Mouse (Mus musculus) CH12.LX (cell line): ENCODE measurements around the gene Tll2. TPM values are rescaled to one million over a fixed set of nuclear protein-coding genes. Genes with fewer than 3 reads are reported as not detected.

ENCODE experiments used
- DNase-seq: peaks from one replicate; pipeline ENCODE4 v3.0.0-alpha.2; 2013; ENCODE audit errors: extremely low read depth
- H3K27ac ChIP-seq: 2 replicates; pipeline ENCODE4 v1.5.1; 2012; ENCODE audit warnings: low read depth, mild to moderate bottlenecking, control low read depth, moderate library complexity; ENCODE audit not compliant: insufficient read depth
- H3K27me3 ChIP-seq: replicated peaks from 2 replicates; pipeline ENCODE3; 2012; ENCODE audit warnings: inconsistent platforms
- H3K36me3 ChIP-seq, 2 experiments: replicated peaks in 1 of 2; 2 replicates each; pipeline versions ENCODE3 to v1.6.1; 2012; ENCODE audit warnings: inconsistent platforms in 1 of 2, low read length in 1 of 2, mild to moderate bottlenecking in 1 of 2, mixed read lengths in 1 of 2, moderate library complexity in 1 of 2; ENCODE audit not compliant: control insufficient read depth in 1 of 2, insufficient read depth in 1 of 2
- H3K4me1 ChIP-seq, 2 experiments: 2 replicates each; pipeline ENCODE4 v1.6.1; 2012; ENCODE audit warnings: inconsistent platforms in 1 of 2, moderate library complexity in 1 of 2; ENCODE audit not compliant: insufficient read depth in 2 of 2, control insufficient read depth in 1 of 2
- H3K4me2 ChIP-seq: 2 replicates; pipeline ENCODE4 v1.6.1; 2012; ENCODE audit warnings: low read depth, mild to moderate bottlenecking, control low read depth; ENCODE audit not compliant: poor library complexity, insufficient read depth, severe bottlenecking
- H3K4me3 ChIP-seq, 3 experiments: fragments of 150-350 bp in 1 of 3; sonication (generic) in 1 of 3; replicated peaks in 1 of 3; 2 replicates each; pipeline versions ENCODE3 to v1.5.1; 2011 to 2012; ENCODE audit warnings: low read depth in 2 of 3, low read length in 2 of 3, mild to moderate bottlenecking in 2 of 3, moderate library complexity in 2 of 3, control low read depth in 1 of 3, improper control_type of control experiment in 1 of 3, inconsistent platforms in 1 of 3, mixed read lengths in 1 of 3; ENCODE audit not compliant: poor library complexity in 1 of 3
- H3K79me2 ChIP-seq: replicated peaks from 2 replicates; pipeline ENCODE4 v1.6.1; 2012; ENCODE audit warnings: mild to moderate bottlenecking, moderate library complexity; ENCODE audit not compliant: control insufficient read depth, poor library complexity, insufficient read depth, severe bottlenecking; ENCODE audit errors: extremely low read depth
- H3K9ac ChIP-seq: 2 replicates; pipeline ENCODE4 v1.6.1; 2012; ENCODE audit warnings: low read depth, mild to moderate bottlenecking, control low read depth, moderate library complexity; ENCODE audit not compliant: insufficient read depth
- H3K9me3 ChIP-seq: replicated peaks from 2 replicates; pipeline ENCODE3; 2012; ENCODE audit warnings: low read length, inconsistent platforms, mixed read lengths
- CHD2 ChIP-seq: IDR thresholded peaks from 2 replicates; pipeline ENCODE4 v1.6.1; 2011; ENCODE audit warnings: low read length, improper control_type of control experiment
- CTCF ChIP-seq, 2 experiments: IDR thresholded peaks in 1 of 2; conservative IDR thresholded peaks in 1 of 2; 2 replicates each; pipeline ENCODE4 v1.5.1; 2011 to 2012; ENCODE audit warnings: low read depth in 2 of 2, low read length in 2 of 2, improper control_type of control experiment in 1 of 2, inconsistent platforms in 1 of 2, mild to moderate bottlenecking in 1 of 2, moderate library complexity in 1 of 2
- E2F4 ChIP-seq: IDR thresholded peaks from 2 replicates; pipeline ENCODE4 v1.6.1; 2011; ENCODE audit warnings: low read depth, low read length, improper control_type of control experiment; ENCODE audit not compliant: insufficient replicate concordance
- ELF1 ChIP-seq: IDR thresholded peaks from 2 replicates; pipeline ENCODE4 v1.6.1; 2014; ENCODE audit warnings: low read depth, mild to moderate bottlenecking, inconsistent platforms, low read length, improper control_type of control experiment
- EP300 ChIP-seq: IDR thresholded peaks from 2 replicates; pipeline ENCODE4 v1.6.1; 2011; ENCODE audit warnings: low read length, improper control_type of control experiment
- JUND ChIP-seq: conservative IDR thresholded peaks from 2 replicates; pipeline ENCODE4 v1.6.1; 2011; ENCODE audit warnings: low read depth, low read length, improper control_type of control experiment
- MAZ ChIP-seq: IDR thresholded peaks from 2 replicates; pipeline ENCODE4 v1.6.1; 2012; ENCODE audit warnings: low read depth, mild to moderate bottlenecking, inconsistent platforms, low read length, improper control_type of control experiment, moderate library complexity
- MEF2A ChIP-seq: IDR thresholded peaks from 2 replicates; pipeline ENCODE4 v1.6.1; 2014; ENCODE audit warnings: low read depth, mild to moderate bottlenecking, inconsistent platforms, low read length, improper control_type of control experiment, borderline replicate concordance
- MXI1 ChIP-seq: IDR thresholded peaks from 2 replicates; pipeline ENCODE4 v1.6.1; 2011; ENCODE audit warnings: mild to moderate bottlenecking, low read depth, low read length, improper control_type of control experiment
- MYC ChIP-seq: IDR thresholded peaks from 2 replicates; pipeline ENCODE4 v1.6.1; 2011; ENCODE audit warnings: low read depth, mild to moderate bottlenecking, improper control_type of control experiment, low read length
- NELFE ChIP-seq: IDR thresholded peaks from 2 replicates; pipeline ENCODE4 v1.6.1; 2011; ENCODE audit warnings: low read depth, low read length, improper control_type of control experiment
- PAX5 ChIP-seq: IDR thresholded peaks from 2 replicates; pipeline ENCODE4 v1.6.1; 2012; ENCODE audit warnings: low read length, inconsistent platforms, mixed read lengths
- RAD21 ChIP-seq: IDR thresholded peaks from 2 replicates; pipeline ENCODE4 v1.6.1; 2011; ENCODE audit warnings: low read depth, mild to moderate bottlenecking, low read length, improper control_type of control experiment, moderate library complexity
- RCOR1 ChIP-seq: conservative IDR thresholded peaks from 2 replicates; pipeline ENCODE4 v1.6.1; 2012; ENCODE audit warnings: low read depth, mild to moderate bottlenecking, inconsistent platforms, low read length, improper control_type of control experiment
- SMC3 ChIP-seq: IDR thresholded peaks from 2 replicates; pipeline ENCODE4 v1.6.1; 2011; ENCODE audit warnings: low read depth, low read length, improper control_type of control experiment
- TBP ChIP-seq: conservative IDR thresholded peaks from 2 replicates; pipeline ENCODE4 v1.6.1; 2011; ENCODE audit warnings: low read depth, low read length, improper control_type of control experiment
- UBTF ChIP-seq: IDR thresholded peaks from 2 replicates; pipeline ENCODE4 v1.6.1; 2012; ENCODE audit warnings: low read depth, mild to moderate bottlenecking, inconsistent platforms, low read length, improper control_type of control experiment, moderate library complexity
- USF1 ChIP-seq: IDR thresholded peaks from 2 replicates; pipeline ENCODE4 v1.6.1; 2014; ENCODE audit warnings: low read depth, mild to moderate bottlenecking, inconsistent platforms, low read length, improper control_type of control experiment
- USF2 ChIP-seq: conservative IDR thresholded peaks from 2 replicates; pipeline ENCODE4 v1.6.1; 2011; ENCODE audit warnings: low read depth, low read length, improper control_type of control experiment
- ZC3H11A ChIP-seq: IDR thresholded peaks from 2 replicates; pipeline ENCODE4 v1.6.1; 2012; ENCODE audit warnings: low read depth, mild to moderate bottlenecking, inconsistent platforms, low read length, improper control_type of control experiment
- ZKSCAN1 ChIP-seq: IDR thresholded peaks from 2 replicates; pipeline ENCODE4 v1.6.1; 2012; ENCODE audit warnings: low read depth, inconsistent platforms, low read length, improper control_type of control experiment, borderline replicate concordance
- ZMIZ1 ChIP-seq: IDR thresholded peaks from 2 replicates; pipeline ENCODE4 v1.6.1; 2012; ENCODE audit warnings: low read depth, mild to moderate bottlenecking, inconsistent platforms, low read length, improper control_type of control experiment
- ZNF384 ChIP-seq: IDR thresholded peaks from 2 replicates; pipeline ENCODE4 v1.6.1; 2012; ENCODE audit warnings: low read depth, low read length, improper control_type of control experiment, inconsistent platforms
- dilution Hi-C: fragments of 300-500 bp; cut with MboI; formaldehyde crosslinking; loops from 2 replicates; pipeline ENCODE4 v1.14.3; 2020; ENCODE audit warnings: low sequenced_read_pairs; ENCODE audit not compliant: extremely low pct_unique_long_range_greater_than_20kb, extremely low pct_ligation_motif_present
- in situ Hi-C: fragments of 300-500 bp; cut with MboI; formaldehyde crosslinking; loops from 3 replicates; pipeline ENCODE4 v1.14.3; 2019; ENCODE audit warnings: low sequenced_read_pairs, low pct_ligation_motif_present, low pct_unique_long_range_greater_than_20kb, mixed read lengths
- polyA plus RNA-seq: library from polyadenylated mRNA; unstranded; fragments of >175 nt; gene quantifications from 2 replicates; pipeline ENCODE4 v1.2.1, GENCODE M21; 2012; ENCODE audit warnings: low read depth; ENCODE audit not compliant: insufficient read length
- total RNA-seq, 2 experiments: library from RNA; depleted of rRNA; stranded (reverse); fragments of 300-350 nt in 1 of 2; fragments of >200 nt in 1 of 2; gene quantifications; 2 replicates each; pipeline ENCODE4 v1.2.3; 2012 to 2014

Gene Tll2
- total and polyA plus RNA-seq, 3 experiments, result not detected

DNA sequence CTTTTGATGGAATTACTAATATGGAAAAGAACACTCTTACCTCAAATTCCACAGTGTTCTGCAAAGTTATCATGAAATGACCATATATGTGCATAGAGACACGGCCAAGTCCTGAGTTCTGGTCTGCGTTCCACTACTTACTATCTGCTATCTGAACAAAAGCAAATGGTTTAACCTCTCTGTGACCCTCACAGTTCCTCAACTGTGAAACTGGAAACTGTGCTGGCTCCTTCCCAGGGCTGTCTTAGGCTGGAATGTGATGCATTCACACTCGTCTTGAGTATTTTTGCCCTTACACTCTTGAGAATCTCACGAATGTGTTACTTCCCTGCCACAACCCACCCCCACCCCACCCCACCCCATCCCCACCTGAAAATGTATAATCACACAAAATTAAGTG is 42.3 kb upstream of the Tll2 start:
- no peak overlapping the region for H3K4me2 ChIP-seq
- no peaks in the 10 kb centered on the region for H3K27me3 ChIP-seq
- dilution Hi-C loops, result no loop called here
- DNase-seq, result no peak
- H3K9ac ChIP-seq, result no peak overlapping the region
- no peak overlapping the region for H3K4me3 ChIP-seq
- peaks cover 34 to 76% of the 10 kb centered on the region in 2 experiments for H3K36me3 ChIP-seq
- H3K4me1 ChIP-seq, result no peaks in the 10 kb centered on the region
- H3K9me3 ChIP-seq, result no peaks in the 10 kb centered on the region
- in situ Hi-C loops, result no loop called here
- no peak overlapping the region for H3K27ac ChIP-seq
- no peak for TF ChIP-seq USF2
- TF ChIP-seq ZKSCAN1, result no peak
- TF ChIP-seq MEF2A, result no peak
- no peak for TF ChIP-seq TBP
- TF ChIP-seq ZNF384, result no peak
- TF ChIP-seq RAD21, result no peak
- peaks cover 29% of the 10 kb centered on the region for H3K79me2 ChIP-seq

DNA sequence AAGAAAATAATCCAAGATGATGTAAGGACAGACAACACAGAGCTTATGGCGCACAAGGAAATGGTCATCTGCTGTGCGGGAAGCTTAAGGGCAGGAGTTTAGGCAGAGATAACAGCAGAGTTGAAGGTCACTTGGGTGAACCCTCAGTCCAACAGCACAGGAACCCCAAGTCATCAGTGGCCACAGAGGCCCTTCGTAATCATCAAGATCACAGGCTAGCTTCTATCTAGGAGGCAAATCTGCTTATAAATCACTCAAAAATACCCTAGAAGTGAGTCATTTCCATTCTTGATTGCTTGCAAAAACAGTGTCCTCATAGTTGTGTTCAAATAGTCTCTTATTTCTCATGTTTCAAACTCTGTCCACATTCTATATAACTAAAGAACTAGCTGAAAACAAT is 41.6 kb upstream of the Tll2 start:
- dilution Hi-C loops, result no loop called here
- Histone ChIP-seq H3K9ac (no peak overlapping the region), H3K36me3 (peaks cover 36 to 75% of the 10 kb centered on the region in 2 experiments), H3K4me2 (no peak overlapping the region), H3K4me1 (no peaks in the 10 kb centered on the region), H3K4me3 (no peak overlapping the region), H3K9me3 (no peaks in the 10 kb centered on the region), H3K79me2 (peaks cover 26% of the 10 kb centered on the region), H3K27me3 (no peaks in the 10 kb centered on the region), H3K27ac (no peak overlapping the region)
- in situ Hi-C loops, result no loop called here
- DNase-seq, result no peak
- TF ChIP-seq EP300 (no peak), MAZ (no peak), ZKSCAN1 (no peak), USF2 (no peak), CHD2 (no peak), ZMIZ1 (no peak), CTCF (conservative IDR thresholded peaks at IDR 0.05 in 1 of 2, IDR thresholded peaks at IDR 0.05 in 1 of 2; ENCODE audit: low read depth in 2 of 2, low read length in 2 of 2) (no peak)

DNA sequence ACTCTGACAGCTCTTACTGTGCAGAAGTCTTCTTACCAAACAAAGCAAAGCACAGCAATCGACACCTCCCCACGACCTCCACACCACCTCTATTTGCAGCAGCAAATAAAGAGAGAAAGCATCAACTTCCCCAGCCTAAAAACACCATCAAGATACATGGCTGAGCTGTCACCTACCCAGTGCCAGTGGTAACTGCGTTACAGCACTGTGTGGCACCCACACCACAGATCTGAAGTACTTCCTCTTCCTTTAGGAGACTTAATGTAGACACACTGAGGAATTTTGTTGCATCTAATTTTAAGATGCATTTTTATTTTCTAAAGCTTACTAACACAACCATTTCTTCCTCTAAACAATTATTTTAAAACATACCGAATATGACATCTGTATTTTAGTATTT is 39.6 kb upstream of the Tll2 start:
- no peaks in the 10 kb centered on the region for H3K27me3 ChIP-seq
- no peak for DNase-seq
- H3K9ac ChIP-seq, result no peak overlapping the region
- dilution Hi-C loops (no loop called here), in situ Hi-C loops (no loop called here)
- no peak overlapping the region for H3K4me3 ChIP-seq
- peaks cover 14% of the 10 kb centered on the region for H3K79me2 ChIP-seq
- no peaks in the 10 kb centered on the region for H3K9me3 ChIP-seq
- peaks cover 42 to 86% of the 10 kb centered on the region in 2 experiments for H3K36me3 ChIP-seq
- no peak overlapping the region for H3K27ac ChIP-seq
- H3K4me1 ChIP-seq, result no peaks in the 10 kb centered on the region
- TF ChIP-seq SMC3, result no peak
- no peak for TF ChIP-seq USF1
- TF ChIP-seq NELFE, result no peak
- TF ChIP-seq MYC, result no peak
- no peak for TF ChIP-seq RCOR1
- TF ChIP-seq E2F4, result no peak
- no peak for TF ChIP-seq ZC3H11A
- TF ChIP-seq ELF1, result no peak
- no peak for TF ChIP-seq JUND
- TF ChIP-seq MXI1, result no peak
- TF ChIP-seq MAZ, result no peak
- no peak for TF ChIP-seq PAX5
- no peak for TF ChIP-seq UBTF
- TF ChIP-seq CHD2, result no peak
- no peak overlapping the region for H3K4me2 ChIP-seq
